Mouse (Mus musculus): ENCODE measurements around the gene Dtd1. TPM values are rescaled to one million over a fixed set of nuclear protein-coding genes. Genes with fewer than 3 reads are reported as not detected.

Gene Dtd1
- polyA plus RNA-seq, 1 experiment from 2014 or later: 42.8 TPM

DNA sequence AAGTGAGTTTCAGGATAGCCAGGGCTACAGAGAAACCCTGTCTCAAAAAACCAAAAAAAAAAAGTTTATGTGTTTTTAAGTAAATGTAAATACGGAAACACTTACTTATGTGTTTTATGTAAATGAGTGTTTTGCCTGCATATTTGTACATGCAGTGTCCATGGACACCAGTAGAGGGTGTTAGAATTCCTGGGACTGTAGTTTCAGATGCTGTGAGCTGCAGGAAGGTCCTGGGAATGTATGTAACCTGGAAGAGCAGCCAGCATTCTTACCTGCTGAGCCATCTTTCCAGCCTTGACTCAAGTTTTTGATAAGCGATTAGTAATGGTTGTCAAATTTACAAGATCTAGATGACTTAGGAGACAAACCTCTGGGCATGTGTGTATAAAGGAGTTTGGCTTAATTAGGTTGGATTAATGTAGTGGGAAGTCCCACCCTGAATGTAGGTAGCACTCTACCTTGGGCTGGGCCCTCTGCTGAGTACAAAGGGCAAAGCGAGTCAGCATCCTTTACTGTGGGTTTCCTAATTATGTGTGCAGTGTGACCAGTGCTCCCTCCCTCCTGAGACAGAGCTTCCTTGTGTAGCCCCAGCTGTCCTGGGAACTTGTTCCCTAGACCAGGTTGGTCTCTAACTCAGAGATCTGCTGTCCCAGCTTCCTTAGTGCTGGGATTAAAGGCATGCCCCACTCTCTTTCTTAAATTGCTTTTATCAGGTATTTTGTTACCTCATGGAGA, 101.9 kb downstream of the Dtd1 start:
- no peaks in the 10 kb centered on the region for H3K27me3 ChIP-seq (ENCODE audit: control insufficient read depth, insufficient read depth, low read length)
- ATAC-seq (replicated peaks; ENCODE audit: insufficient number of reproducible peaks, low FRiP score, low TSS enrichment, low read depth): no peak
- H3K9me3 ChIP-seq (replicated peaks; ENCODE audit: control insufficient read depth, low read length): no peaks in the 10 kb centered on the region

DNA sequence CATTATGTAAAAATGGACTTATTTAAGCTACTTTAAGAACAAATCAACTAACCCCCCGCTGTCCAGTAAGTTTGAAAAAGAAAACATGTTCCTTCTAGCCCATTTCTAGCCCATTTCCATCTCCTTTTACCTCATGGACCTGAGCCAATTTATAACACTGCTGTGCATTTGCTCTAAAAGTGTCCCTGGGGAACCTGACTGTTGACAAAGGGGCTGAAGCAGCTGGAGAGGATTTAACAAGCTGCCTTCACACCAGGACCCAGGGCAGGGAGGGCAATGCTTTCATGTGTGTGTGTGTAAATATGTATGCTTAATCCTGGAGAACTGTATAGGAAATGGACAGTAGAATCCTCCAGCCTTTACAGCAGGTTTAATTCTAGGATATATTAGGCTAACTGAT, 109.6 kb downstream of the Dtd1 start:
- Histone ChIP-seq H3K36me3 (replicated peaks; ENCODE audit: control insufficient read depth, insufficient read depth, low read depth, low read length) (no peaks in the 10 kb centered on the region), H3K9me3 (replicated peaks; ENCODE audit: control insufficient read depth, low read length) (no peaks in the 10 kb centered on the region), H3K4me2 (ENCODE audit: low read depth, low read length) (no peak overlapping the region), H3K9ac (replicated peaks; ENCODE audit: low read length) (no peak overlapping the region), H3K27me3 (ENCODE audit: control insufficient read depth, insufficient read depth, low read length) (no peaks in the 10 kb centered on the region), H3K4me3 (ENCODE audit: low read depth, low read length) (no peak overlapping the region), H3K4me1 (ENCODE audit: control insufficient read depth, insufficient read depth, low read length) (no peaks in the 10 kb centered on the region; the same call in 1 of the 2 replicates), H3K27ac (replicated peaks; ENCODE audit: low read depth, low read length) (no peak overlapping the region)
- DNase-seq (ENCODE audit: low spot score) (peak; percentile 43), ATAC-seq (replicated peaks; ENCODE audit: insufficient number of reproducible peaks, low FRiP score, low TSS enrichment, low read depth) (0 out of 2 replicates have a peak, but pooled peaks have one; percentile 15)
- 31% methylated on average over 1 of the region's 1 CpGs for WGBS

More for the DNA sequence above, 101.9 kb downstream of the Dtd1 start:
- H3K4me1 ChIP-seq (ENCODE audit: control insufficient read depth, insufficient read depth, low read length): no peaks in the 10 kb centered on the region; the same call in 1 of the 2 replicates
- no peak overlapping the region for H3K27ac ChIP-seq (replicated peaks; ENCODE audit: low read depth, low read length)
- WGBS: 84% methylated on average over 3 of the region's 3 CpGs
- H3K36me3 ChIP-seq (replicated peaks; ENCODE audit: control insufficient read depth, insufficient read depth, low read depth, low read length): no peaks in the 10 kb centered on the region
- no peak overlapping the region for H3K9ac ChIP-seq (replicated peaks; ENCODE audit: low read length)
- H3K4me3 ChIP-seq (ENCODE audit: low read depth, low read length): no peak overlapping the region
- no peak for DNase-seq (ENCODE audit: low spot score)
- no peak overlapping the region for H3K4me2 ChIP-seq (ENCODE audit: low read depth, low read length)

- no peak overlapping the region for H3K27ac ChIP-seq (replicated peaks; ENCODE audit: low read depth, low read length)
- no peak for DNase-seq (ENCODE audit: low spot score)
- ATAC-seq (replicated peaks; ENCODE audit: insufficient number of reproducible peaks, low FRiP score, low TSS enrichment, low read depth): no peak
- H3K9ac ChIP-seq (replicated peaks; ENCODE audit: low read length): no peak overlapping the region
- H3K27me3 ChIP-seq (ENCODE audit: control insufficient read depth, insufficient read depth, low read length): no peaks in the 10 kb centered on the region
- H3K4me3 ChIP-seq (ENCODE audit: low read depth, low read length): no peak overlapping the region
- H3K9me3 ChIP-seq (replicated peaks; ENCODE audit: control insufficient read depth, low read length): no peaks in the 10 kb centered on the region
- no peaks in the 10 kb centered on the region for H3K36me3 ChIP-seq (replicated peaks; ENCODE audit: control insufficient read depth, insufficient read depth, low read depth, low read length)
- no peak overlapping the region for H3K4me2 ChIP-seq (ENCODE audit: low read depth, low read length)
- H3K4me1 ChIP-seq (ENCODE audit: control insufficient read depth, insufficient read depth, low read length): no peaks in the 10 kb centered on the region; the same call in 1 of the 2 replicates
- 66% methylated on average over 2 of the region's 2 CpGs for whole genome bisulfite sequencing
These were observed 110.0 kb downstream of the Dtd1 start for GRCm38 (mm10) chr2:144709704-144710103.

GRCm38 (mm10) chr2:144714596-144714995, 114.9 kb downstream of the Dtd1 start:
- Histone ChIP-seq H3K4me3 (ENCODE audit: low read depth, low read length) (no peak overlapping the region), H3K9ac (replicated peaks; ENCODE audit: low read length) (no peak overlapping the region), H3K36me3 (replicated peaks; ENCODE audit: control insufficient read depth, insufficient read depth, low read depth, low read length) (no peaks in the 10 kb centered on the region), H3K4me1 (ENCODE audit: control insufficient read depth, insufficient read depth, low read length) (no peaks in the 10 kb centered on the region), H3K9me3 (replicated peaks; ENCODE audit: control insufficient read depth, low read length) (no peaks in the 10 kb centered on the region), H3K27ac (replicated peaks; ENCODE audit: low read depth, low read length) (no peak overlapping the region), H3K4me2 (ENCODE audit: low read depth, low read length) (no peak overlapping the region), H3K27me3 (ENCODE audit: control insufficient read depth, insufficient read depth, low read length) (no peaks in the 10 kb centered on the region)
- 69% methylated on average over 2 of the region's 2 CpGs for WGBS
- no peak for DNase-seq (ENCODE audit: low spot score)
- ATAC-seq (replicated peaks; ENCODE audit: insufficient number of reproducible peaks, low FRiP score, low TSS enrichment, low read depth): no peak

DNA sequence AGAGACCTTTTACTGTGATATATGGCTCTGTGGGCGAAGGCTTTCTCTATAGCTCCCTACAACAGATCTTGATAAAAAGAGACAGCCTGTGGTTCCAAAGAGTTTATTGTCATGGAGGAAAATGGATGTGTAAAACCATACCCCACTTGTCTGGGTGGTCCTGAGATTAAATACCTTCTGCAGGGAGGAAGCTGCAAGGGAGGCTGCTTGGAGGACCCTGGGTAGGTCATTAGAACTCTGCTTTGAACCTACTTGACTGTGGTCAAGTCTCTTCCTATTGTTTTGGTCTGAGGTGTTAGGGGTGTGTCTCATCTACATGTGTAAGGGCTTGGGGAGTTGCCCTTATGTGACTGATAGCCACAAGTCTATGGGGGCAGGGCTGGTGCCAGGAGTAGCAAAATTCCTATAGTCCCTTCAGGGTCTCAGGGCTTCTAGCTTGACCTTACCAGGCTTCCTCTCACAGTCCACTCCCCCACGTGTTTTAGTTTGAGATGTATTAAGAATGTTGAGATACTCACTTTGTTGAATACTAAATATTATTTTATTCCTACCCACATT, 115.6 kb downstream of the Dtd1 start:
- Histone ChIP-seq H3K9ac (replicated peaks; ENCODE audit: low read length) (no peak overlapping the region), H3K36me3 (replicated peaks; ENCODE audit: control insufficient read depth, insufficient read depth, low read depth, low read length) (no peaks in the 10 kb centered on the region), H3K4me3 (ENCODE audit: low read depth, low read length) (no peak overlapping the region), H3K9me3 (replicated peaks; ENCODE audit: control insufficient read depth, low read length) (no peaks in the 10 kb centered on the region), H3K4me1 (ENCODE audit: control insufficient read depth, insufficient read depth, low read length) (no peaks in the 10 kb centered on the region), H3K27ac (replicated peaks; ENCODE audit: low read depth, low read length) (no peak overlapping the region), H3K27me3 (ENCODE audit: control insufficient read depth, insufficient read depth, low read length) (no peaks in the 10 kb centered on the region), H3K4me2 (ENCODE audit: low read depth, low read length) (no peak overlapping the region)
- no peak for DNase-seq (ENCODE audit: low spot score)
- 65% methylated on average over 2 of the region's 2 CpGs for WGBS
- no peak for ATAC-seq (replicated peaks; ENCODE audit: insufficient number of reproducible peaks, low FRiP score, low TSS enrichment, low read depth)

DNA sequence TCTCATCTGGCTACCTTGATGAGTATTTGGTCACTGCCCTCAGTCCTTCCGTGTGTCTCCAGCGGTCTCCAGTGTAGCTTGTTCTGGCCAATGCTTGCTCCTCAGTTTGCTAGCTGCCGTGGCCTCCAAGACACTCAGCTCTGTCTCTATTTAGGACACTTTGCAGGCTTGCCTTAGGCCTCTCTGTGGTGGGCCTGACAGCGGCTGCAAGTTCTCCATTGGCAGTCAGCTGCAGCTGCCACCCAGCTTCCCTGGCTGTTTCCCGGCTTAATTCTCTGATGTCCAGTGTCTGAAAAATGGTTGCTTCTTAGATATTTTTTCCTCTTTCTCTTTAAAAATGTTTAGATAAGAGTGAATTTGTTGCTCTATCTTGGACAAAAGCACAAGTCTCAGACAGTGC, 116.6 kb downstream of the Dtd1 start:
- Histone ChIP-seq H3K4me1 (ENCODE audit: control insufficient read depth, insufficient read depth, low read length) (no peaks in the 10 kb centered on the region), H3K27ac (replicated peaks; ENCODE audit: low read depth, low read length) (no peak overlapping the region), H3K4me2 (ENCODE audit: low read depth, low read length) (no peak overlapping the region), H3K4me3 (ENCODE audit: low read depth, low read length) (no peak overlapping the region), H3K27me3 (ENCODE audit: control insufficient read depth, insufficient read depth, low read length) (no peaks in the 10 kb centered on the region), H3K9me3 (replicated peaks; ENCODE audit: control insufficient read depth, low read length) (no peaks in the 10 kb centered on the region), H3K9ac (replicated peaks; ENCODE audit: low read length) (no peak overlapping the region), H3K36me3 (replicated peaks; ENCODE audit: control insufficient read depth, insufficient read depth, low read depth, low read length) (no peaks in the 10 kb centered on the region)
- no peak for DNase-seq (ENCODE audit: low spot score)
- no peak for ATAC-seq (replicated peaks; ENCODE audit: insufficient number of reproducible peaks, low FRiP score, low TSS enrichment, low read depth)
- 84% methylated on average over 5 of the region's 5 CpGs for WGBS

- Histone ChIP-seq H3K9me3 (replicated peaks; ENCODE audit: control insufficient read depth, low read length) (no peaks in the 10 kb centered on the region), H3K27me3 (ENCODE audit: control insufficient read depth, insufficient read depth, low read length) (no peaks in the 10 kb centered on the region), H3K27ac (replicated peaks; ENCODE audit: low read depth, low read length) (no peak overlapping the region), H3K4me1 (ENCODE audit: control insufficient read depth, insufficient read depth, low read length) (no peaks in the 10 kb centered on the region), H3K4me3 (ENCODE audit: low read depth, low read length) (no peak overlapping the region), H3K4me2 (ENCODE audit: low read depth, low read length) (no peak overlapping the region), H3K9ac (replicated peaks; ENCODE audit: low read length) (no peak overlapping the region), H3K36me3 (replicated peaks; ENCODE audit: control insufficient read depth, insufficient read depth, low read depth, low read length) (no peaks in the 10 kb centered on the region)
- 62% methylated on average over 5 of the region's 5 CpGs for WGBS
- ATAC-seq (replicated peaks; ENCODE audit: insufficient number of reproducible peaks, low FRiP score, low TSS enrichment, low read depth) (no peak), DNase-seq (ENCODE audit: low spot score) (no peak)
These were observed 118.6 kb downstream of the Dtd1 start for GRCm38 (mm10) chr2:144718273-144718672.

DNA sequence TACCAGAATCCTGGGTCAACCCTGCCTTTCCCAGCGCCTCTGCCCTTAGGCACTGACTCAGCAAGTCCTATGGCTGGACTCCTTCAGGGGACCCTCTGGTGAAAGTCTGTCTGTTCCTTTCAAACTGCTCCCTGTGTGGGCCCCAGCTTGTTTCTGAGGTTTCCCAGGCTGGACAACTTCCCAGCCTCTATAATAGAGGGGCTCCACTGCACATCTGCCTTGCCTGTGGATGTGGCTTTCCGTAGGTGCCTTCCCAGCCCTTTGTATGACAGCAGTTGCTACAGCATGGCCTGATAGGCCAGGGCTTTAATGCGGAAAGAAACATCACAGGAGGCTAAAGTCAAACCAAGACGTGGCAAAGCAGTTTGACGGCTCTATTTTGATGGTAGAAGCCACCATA, 119.6 kb downstream of the Dtd1 start:
- H3K36me3 ChIP-seq (replicated peaks; ENCODE audit: control insufficient read depth, insufficient read depth, low read depth, low read length): no peaks in the 10 kb centered on the region
- H3K4me3 ChIP-seq (ENCODE audit: low read depth, low read length): no peak overlapping the region
- H3K9me3 ChIP-seq (replicated peaks; ENCODE audit: control insufficient read depth, low read length): no peaks in the 10 kb centered on the region
- no peaks in the 10 kb centered on the region for H3K4me1 ChIP-seq (ENCODE audit: control insufficient read depth, insufficient read depth, low read length)
- H3K27me3 ChIP-seq (ENCODE audit: control insufficient read depth, insufficient read depth, low read length): no peaks in the 10 kb centered on the region
- ATAC-seq (replicated peaks; ENCODE audit: insufficient number of reproducible peaks, low FRiP score, low TSS enrichment, low read depth) (no peak), DNase-seq (ENCODE audit: low spot score) (no peak)
- no peak overlapping the region for H3K9ac ChIP-seq (replicated peaks; ENCODE audit: low read length)
- no peak overlapping the region for H3K4me2 ChIP-seq (ENCODE audit: low read depth, low read length)
- WGBS: 79% methylated on average over 5 of the region's 5 CpGs
- no peak overlapping the region for H3K27ac ChIP-seq (replicated peaks; ENCODE audit: low read depth, low read length)
